Mouse (Mus musculus): ENCODE data around the gene Gm1110. TPM values are rescaled to one million over a fixed set of nuclear protein-coding genes. Genes with fewer than 3 reads are reported as not detected.
"Not testable (repeated sequence)": the region's sequence is repeated elsewhere in the genome, so short reads cannot be mapped to it uniquely, and the experiment has no call there.

Gene Gm1110
- total RNA-seq (2021), result not detected
- long read RNA-seq, experiment 1, result 0 reads
- long read RNA-seq, experiment 2, partial matches to known transcripts, result 0 of 1 reads
- long read RNA-seq, experiment 2, other reads (novel, unspliced or antisense), result 1 of 1 reads

- no peak for DNase-seq
Measured at GRCm38 (mm10) chr9:26922909-26923526, at the start of gene Gm1110. Gm1110 (minus strand) TSS chr9:26923111.

DNA sequence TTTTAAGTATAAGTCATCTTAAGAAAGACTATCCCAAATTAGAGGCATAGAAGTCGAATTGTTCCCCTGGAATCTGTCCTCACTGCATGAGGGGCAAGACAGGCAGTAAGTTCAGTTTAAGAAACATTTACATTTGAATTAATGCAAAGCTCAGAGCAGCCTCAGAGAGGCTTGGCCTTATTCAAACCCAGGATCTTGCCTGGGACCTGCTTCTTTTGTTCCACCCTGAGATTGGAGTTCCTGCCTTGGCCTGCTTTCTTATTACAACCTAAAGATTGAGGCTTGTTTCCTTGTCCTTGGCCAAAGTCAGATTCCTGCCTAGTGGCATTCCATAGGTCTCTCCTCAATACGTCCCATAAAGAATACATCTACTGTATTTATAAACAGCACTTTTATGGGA is 24.9 kb upstream of the Gm1110 start:
- no peak for DNase-seq

- peak in 1 of 2 experiments; percentile 21 for DNase-seq
Measured at GRCm38 (mm10) chr9:26924146-26924545, 1.2 kb upstream of the Gm1110 start.

- no peak for DNase-seq
Measured at GRCm38 (mm10) chr9:26919778-26920177, 3.1 kb downstream of the Gm1110 start.

DNA sequence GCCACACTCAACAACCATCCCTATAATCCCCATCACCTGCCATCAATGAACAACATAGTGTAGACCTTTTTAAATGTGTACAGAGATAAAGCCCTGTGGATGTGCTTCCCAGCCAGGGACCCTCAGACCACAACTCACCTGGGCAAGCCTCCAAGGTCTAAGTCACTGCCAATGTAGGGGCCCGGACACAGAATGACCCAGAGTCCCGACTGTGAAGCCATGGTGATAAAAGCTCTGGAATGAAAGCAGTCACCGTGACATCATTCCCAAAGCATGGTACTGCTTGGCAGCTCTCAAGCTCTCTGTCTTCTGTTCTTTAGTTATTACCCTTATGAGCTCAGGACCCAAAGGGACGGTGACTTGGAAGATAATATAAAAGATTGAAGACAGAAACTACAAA is 9.8 kb downstream of the Gm1110 start:
- no peak for DNase-seq

DNA sequence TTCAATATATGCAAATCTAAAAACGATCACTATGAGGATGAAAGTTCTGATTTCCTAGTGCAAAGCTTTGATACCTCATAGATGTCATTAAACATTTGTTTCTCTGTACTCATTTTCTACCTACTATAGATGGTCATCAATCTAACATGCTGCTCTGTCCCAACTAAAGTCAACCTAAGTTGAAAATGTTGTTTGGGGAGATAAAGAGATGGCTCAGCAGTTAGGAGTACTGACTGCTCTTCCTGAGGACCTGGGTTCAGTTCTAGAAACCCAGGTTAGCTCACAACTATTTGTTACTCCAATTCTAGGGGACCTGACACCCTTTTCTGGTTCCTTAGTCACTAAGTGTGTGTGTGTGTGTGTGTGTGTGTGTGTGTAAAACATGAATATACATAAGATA is 11.7 kb downstream of the Gm1110 start:
- DNase-seq, result no peak

DNA sequence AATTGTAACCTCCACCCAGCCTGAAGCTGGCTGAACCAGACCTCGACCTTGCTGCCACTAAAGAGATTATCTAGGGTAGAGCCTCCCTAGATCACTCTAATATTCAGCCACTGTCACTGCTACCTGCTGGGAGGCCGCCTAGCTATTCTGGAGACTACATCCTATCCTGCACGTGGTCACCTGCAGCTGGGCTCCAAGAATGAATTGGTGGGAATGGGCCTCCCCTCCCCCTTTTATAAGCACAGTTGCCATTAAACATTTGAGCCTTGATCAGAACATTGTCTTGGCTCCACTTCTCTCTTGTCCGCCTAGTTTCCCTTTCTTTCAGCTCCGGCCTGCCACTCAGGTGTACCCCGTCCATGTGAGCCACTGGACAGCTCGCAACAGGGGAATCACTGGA is 53.1 kb downstream of the Gm1110 start:
- DNase-seq, result not testable (repeated sequence)

- peak; percentile 4 to 38 for DNase-seq
Measured at GRCm38 (mm10) chr9:26860751-26861150, 62.2 kb downstream of the Gm1110 start, which contains the start of gene Glb1l3. Glb1l3 (minus strand) TSS chr9:26860890.

DNA sequence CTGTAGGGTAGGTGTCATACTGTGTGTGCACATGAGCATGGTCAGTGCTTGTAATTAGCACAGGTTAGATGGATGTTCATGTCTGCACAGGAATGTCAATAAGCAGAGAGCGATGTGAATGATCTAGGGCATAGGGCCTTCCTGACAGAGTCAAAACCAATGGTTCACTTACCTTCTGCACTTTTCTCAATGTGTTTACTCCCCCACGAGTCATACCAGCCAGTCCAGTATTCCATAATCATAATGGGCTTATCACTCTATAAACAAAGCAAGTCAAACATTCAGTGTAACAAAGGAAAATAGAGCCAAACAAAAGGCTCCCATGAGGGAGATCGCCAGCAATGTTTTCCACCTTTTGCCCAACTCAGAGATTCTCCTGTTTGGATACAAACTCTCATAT is 91.8 kb downstream of the Gm1110 start:
- DNase-seq, result no peak

Other genes with a start within 250 kb of the Gm1110 start
- gene B3gat1, start 189.4 kb downstream of the Gm1110 start, total RNA-seq (2021), result not detected
- 1 to 10 TPM in 1 of 2 experiments, under 1 TPM in 1; 0.65 to 1.4 TPM for gene Glb1l2, start 116.6 kb downstream of the Gm1110 start, total RNA-seq (2021)
- gene Glb1l3, start 62.2 kb downstream of the Gm1110 start, total RNA-seq (2021), result not detected
- gene Acad8, start 76.5 kb upstream of the Gm1110 start, total RNA-seq (2021), result 10 to 100 TPM; 53.4 to 61.9 TPM
- 10 to 100 TPM; 24.6 to 27.7 TPM for gene Thyn1, start 76.6 kb upstream of the Gm1110 start, total RNA-seq (2021)
- gene Vps26b, start 107.0 kb upstream of the Gm1110 start, total RNA-seq (2021), result 10 to 100 TPM; 27.8 to 28.5 TPM
- gene Ncapd3, start 107.1 kb upstream of the Gm1110 start, total RNA-seq (2021), result 10 to 100 TPM in 1 of 2 experiments, 1 to 10 TPM in 1; 8.9 to 11.3 TPM
- 10 to 100 TPM; 12.4 to 13.9 TPM for gene Jam3, start 232.3 kb upstream of the Gm1110 start, total RNA-seq (2021)

Data from heart, adult 18-20 months (tissue).